Mouse (Mus musculus) heart, embryonic 12.5 days (tissue): Measurements from ENCODE around the gene Tmbim4. TPM values are rescaled to one million over a fixed set of nuclear protein-coding genes. Genes with fewer than 3 reads are reported as not detected.

Source experiments
- ATAC-seq: fragments of 200-750 bp; cut with Nextera tagmentation; 2 replicates; pipeline ENCODE4 v1.8.0; 2017; ENCODE audit warnings: moderate TSS enrichment, moderate library complexity; ENCODE audit not compliant: insufficient number of reproducible peaks, low FRiP score
- H3K27ac ChIP-seq: fragments of 300-500 bp; sonication (generic); 2 replicates; pipeline ENCODE4 v1.5.1; 2016; ENCODE audit warnings: mild to moderate bottlenecking, moderate library complexity; ENCODE audit not compliant: poor library complexity, severe bottlenecking
- H3K27me3 ChIP-seq: fragments of 300-500 bp; sonication (generic); replicated peaks from 2 replicates; pipeline ENCODE4 v1.6.1; 2016; ENCODE audit warnings: mild to moderate bottlenecking, moderate library complexity
- H3K36me3 ChIP-seq: fragments of 300-500 bp; sonication (generic); 2 replicates; pipeline ENCODE4 v1.6.1; 2016; ENCODE audit warnings: mild to moderate bottlenecking, moderate library complexity
- H3K4me1 ChIP-seq: fragments of 300-500 bp; sonication (generic); replicated peaks from 2 replicates; pipeline ENCODE4 v1.6.1; 2016; ENCODE audit warnings: mild to moderate bottlenecking
- H3K4me2 ChIP-seq: fragments of 300-500 bp; sonication (generic); 2 replicates; pipeline ENCODE4 v1.6.1; 2016; ENCODE audit warnings: mild to moderate bottlenecking, moderate library complexity
- H3K4me3 ChIP-seq: fragments of 300-500 bp; sonication (generic); 2 replicates; pipeline ENCODE4 v1.5.1; 2016; ENCODE audit warnings: mild to moderate bottlenecking
- H3K9ac ChIP-seq: fragments of 300-500 bp; sonication (generic); 2 replicates; pipeline ENCODE4 v1.6.1; 2016; ENCODE audit warnings: mild to moderate bottlenecking, moderate library complexity
- H3K9me3 ChIP-seq: fragments of 300-500 bp; sonication (generic); replicated peaks from 2 replicates; pipeline ENCODE4 v1.6.1; 2016; ENCODE audit warnings: mild to moderate bottlenecking, moderate library complexity
- WGBS: fragments of 180-500 bp; shearing (Covaris S2); methylation state at CpG from one replicate; pipeline ENCODE4 v1.1.7; 2016; 5-methylcytosine and 5-hydroxymethylcytosine counted together
- polyA plus RNA-seq: library from polyadenylated mRNA; unstranded; fragments of >200 nt; fragmentation: Nextera tagmentation; extraction: Ambion mirVana; gene quantifications from 2 replicates; pipeline ENCODE4 v1.2.1, GENCODE M21; 2016

Gene Tmbim4
- polyA plus RNA-seq, 1 experiment from 2014 or later = 103 TPM

DNA sequence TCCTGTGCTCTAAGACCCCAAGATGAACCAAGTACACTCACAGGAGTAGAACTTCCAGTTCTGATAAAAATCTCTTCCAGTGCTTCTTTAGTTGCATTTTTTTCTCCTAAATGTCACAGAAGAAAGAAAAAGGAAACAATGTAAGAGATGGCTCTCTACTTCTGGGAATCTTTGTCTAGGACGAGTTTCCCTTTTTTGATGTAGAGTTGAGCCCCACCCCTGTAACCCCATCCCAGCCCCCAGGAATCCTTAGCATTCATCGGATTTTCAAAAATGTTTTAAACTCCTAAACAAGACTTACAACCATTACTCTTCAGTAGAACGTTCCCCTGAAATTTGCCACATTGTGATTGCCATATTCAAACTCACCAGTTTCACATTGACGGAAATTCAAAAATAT, 31.1 kb upstream of the Tmbim4 start:
- Histone ChIP-seq H3K9ac (no peak overlapping the region), H3K27me3 (no peaks in the 10 kb centered on the region), H3K4me2 (no peak overlapping the region), H3K27ac (no peak overlapping the region), H3K36me3 (no peaks in the 10 kb centered on the region), H3K4me3 (no peak overlapping the region), H3K4me1 (peaks cover 12% of the 10 kb centered on the region), H3K9me3 (no peaks in the 10 kb centered on the region)
- WGBS = 78% methylated on average over 4 of the region's 4 CpGs
- ATAC-seq = no peak

DNA sequence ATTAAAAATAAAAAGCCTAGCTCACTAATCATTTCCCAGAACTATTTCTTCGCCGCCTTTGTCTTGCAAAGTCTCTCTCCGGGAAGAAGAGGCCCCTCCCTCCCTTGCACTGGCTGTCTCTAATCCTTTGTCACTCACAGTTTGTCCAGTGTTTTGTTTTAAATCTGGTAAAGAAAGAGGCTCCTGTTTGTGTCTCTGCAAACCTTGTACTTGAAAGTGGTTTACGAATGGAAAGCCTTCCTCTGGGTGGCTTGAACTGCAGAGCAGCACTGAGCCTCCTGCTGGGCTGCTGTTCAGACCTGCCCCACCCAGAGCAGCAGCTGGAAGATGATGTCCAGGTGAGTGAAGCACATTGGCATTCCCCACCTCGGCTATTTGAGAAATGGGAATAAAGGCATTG, 30.1 kb upstream of the Tmbim4 start:
- Histone ChIP-seq H3K9me3 (no peaks in the 10 kb centered on the region), H3K27me3 (no peaks in the 10 kb centered on the region), H3K4me3 (no peak overlapping the region), H3K27ac (no peak overlapping the region), H3K9ac (no peak overlapping the region), H3K4me2 (no peak overlapping the region), H3K4me1 (peaks cover 12% of the 10 kb centered on the region), H3K36me3 (no peaks in the 10 kb centered on the region)
- WGBS = 50% methylated on average over 5 of the region's 5 CpGs
- no peak for ATAC-seq

DNA sequence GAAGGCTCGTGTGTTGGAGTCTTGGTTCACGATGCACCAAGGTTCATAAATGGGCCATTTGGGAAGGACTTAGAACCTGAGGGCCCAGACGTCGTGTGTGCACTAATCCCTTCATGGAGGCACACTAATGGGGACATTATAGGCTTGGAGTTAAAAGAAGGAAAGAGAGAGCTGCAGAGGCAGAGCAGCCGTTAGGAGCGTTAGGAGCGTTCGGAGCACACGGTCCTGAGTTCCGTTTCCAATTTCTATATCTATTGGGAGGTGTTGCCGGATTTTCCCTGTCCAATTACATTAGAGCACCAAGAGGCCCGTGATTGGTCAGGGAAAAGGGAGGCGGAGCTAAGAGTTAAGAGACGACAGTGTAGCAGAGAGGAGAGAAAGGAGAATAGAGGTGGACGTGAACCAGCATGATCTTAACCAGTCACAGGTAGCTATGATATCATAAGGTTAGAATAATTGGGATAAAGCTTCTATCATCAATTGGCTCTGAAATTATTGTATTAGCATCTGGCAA, 27.1 kb upstream of the Tmbim4 start:
- H3K9me3 ChIP-seq = peaks cover 8% of the 10 kb centered on the region; the same call in 1 of the 2 replicates
- ATAC-seq = no peak
- H3K4me3 ChIP-seq = no peak overlapping the region
- H3K4me2 ChIP-seq = no peak overlapping the region
- H3K36me3 ChIP-seq = no peaks in the 10 kb centered on the region
- no peaks in the 10 kb centered on the region for H3K27me3 ChIP-seq
- 83% methylated on average over 15 of the region's 15 CpGs for WGBS
- no peak overlapping the region for H3K9ac ChIP-seq
- H3K27ac ChIP-seq = no peak overlapping the region
- peaks cover under 1% of the 10 kb centered on the region for H3K4me1 ChIP-seq

DNA sequence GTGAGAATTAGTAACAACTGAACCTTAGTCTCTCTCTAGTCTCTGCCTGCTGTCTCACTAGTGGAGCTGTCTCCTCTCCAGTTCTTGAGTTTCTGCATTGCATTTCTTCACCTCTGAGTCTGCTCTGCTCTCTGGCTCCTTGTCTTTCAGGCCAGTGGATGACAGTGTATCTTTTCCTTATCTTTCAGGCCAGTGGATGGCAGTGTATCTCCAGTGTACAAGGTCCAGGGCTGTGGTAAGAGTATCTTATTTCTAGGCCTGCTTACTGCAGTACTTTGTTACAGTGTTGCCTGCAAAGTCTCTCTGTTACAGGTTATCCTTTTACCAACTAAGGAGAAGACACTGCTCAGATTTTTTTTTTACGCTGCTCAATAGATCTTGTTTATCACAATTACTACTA, 18.5 kb upstream of the Tmbim4 start:
- Histone ChIP-seq H3K9me3 (peaks cover 17% of the 10 kb centered on the region), H3K4me3 (no peak overlapping the region), H3K27me3 (no peaks in the 10 kb centered on the region; the same call in 1 of the 2 replicates), H3K36me3 (no peaks in the 10 kb centered on the region), H3K27ac (no peak overlapping the region), H3K9ac (no peak overlapping the region), H3K4me2 (no peak overlapping the region), H3K4me1 (no peaks in the 10 kb centered on the region)
- 88% methylated on average over 1 of the region's 1 CpGs for WGBS
- no peak for ATAC-seq

DNA sequence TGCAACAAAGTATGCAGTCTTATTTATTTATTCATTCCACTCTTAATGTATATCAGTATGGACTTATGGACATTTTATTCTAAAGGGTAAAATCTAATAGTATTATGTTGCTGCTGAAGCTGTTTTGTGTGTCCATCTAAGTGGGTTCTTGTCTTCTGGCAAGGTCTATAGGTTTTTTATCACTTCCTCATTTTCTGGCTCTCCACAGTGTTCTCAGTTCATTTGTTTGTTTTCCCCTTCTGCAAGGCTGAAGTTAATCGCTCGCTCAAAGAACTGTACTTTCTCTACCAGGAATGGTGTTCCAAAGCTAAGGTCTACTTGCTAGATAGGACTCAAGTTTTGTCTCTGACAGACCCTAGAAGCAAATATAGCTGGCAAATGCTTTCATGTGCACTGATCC, 18.0 kb upstream of the Tmbim4 start:
- Histone ChIP-seq H3K9me3 (peaks cover 14% of the 10 kb centered on the region), H3K4me2 (no peak overlapping the region), H3K9ac (no peak overlapping the region), H3K27me3 (no peaks in the 10 kb centered on the region; the same call in 1 of the 2 replicates), H3K4me1 (no peaks in the 10 kb centered on the region), H3K27ac (no peak overlapping the region), H3K36me3 (no peaks in the 10 kb centered on the region), H3K4me3 (no peak overlapping the region)
- ATAC-seq = no peak
- 72% methylated on average over 2 of the region's 2 CpGs for WGBS

DNA sequence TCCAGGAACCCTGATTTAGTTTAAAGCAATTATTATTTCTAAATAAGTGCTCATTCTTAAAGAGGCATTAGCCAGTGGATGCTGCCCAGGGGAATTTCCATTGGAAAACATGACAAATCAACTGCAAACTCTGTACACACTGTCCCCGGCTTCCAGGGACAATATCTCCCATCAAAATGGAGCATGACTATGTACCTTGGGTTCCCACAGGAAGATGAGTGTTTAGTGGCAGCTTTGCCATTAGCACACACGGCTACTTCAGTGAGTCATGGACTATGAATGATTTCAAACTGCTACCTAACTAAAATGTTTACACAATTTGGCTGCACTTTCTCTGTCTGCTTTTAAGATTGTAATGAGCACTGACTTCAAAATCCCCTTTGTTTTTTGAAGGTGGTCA, 12.9 kb upstream of the Tmbim4 start:
- no peaks in the 10 kb centered on the region; the same call in 1 of the 2 replicates for H3K27me3 ChIP-seq
- 0 out of 2 replicates have a peak, but pooled peaks cover 6% of the 10 kb centered on the region for H3K4me1 ChIP-seq
- ATAC-seq = no peak
- 56% methylated on average over 2 of the region's 2 CpGs for WGBS
- no peak overlapping the region for H3K27ac ChIP-seq
- no peaks in the 10 kb centered on the region for H3K36me3 ChIP-seq
- no peak overlapping the region for H3K4me2 ChIP-seq
- no peak overlapping the region for H3K4me3 ChIP-seq
- H3K9me3 ChIP-seq = peaks cover 6% of the 10 kb centered on the region; the same call in 1 of the 2 replicates
- H3K9ac ChIP-seq = no peak overlapping the region

DNA sequence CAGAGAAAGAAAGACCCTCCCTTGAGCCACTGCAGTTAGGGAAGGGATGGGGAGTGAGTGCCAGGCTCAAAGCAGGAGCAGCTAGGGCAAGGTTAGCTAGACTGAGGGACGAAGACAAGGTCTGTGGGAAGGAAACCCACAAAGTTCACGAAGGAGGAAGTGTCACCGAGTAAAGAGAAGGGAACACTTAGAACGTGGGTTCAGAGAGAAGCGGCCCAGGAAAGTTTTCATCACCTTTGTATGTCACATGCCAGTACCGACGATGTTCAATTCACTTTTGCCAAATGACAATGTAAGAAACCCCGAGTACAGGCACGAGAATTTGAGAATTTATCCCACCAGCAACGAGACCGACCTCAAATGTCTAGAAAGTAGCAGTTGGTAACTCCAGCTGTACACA, 12.1 kb upstream of the Tmbim4 start:
- no peaks in the 10 kb centered on the region for H3K36me3 ChIP-seq
- H3K4me2 ChIP-seq = no peak overlapping the region
- H3K4me1 ChIP-seq = 0 out of 2 replicates have a peak, but pooled peaks cover 6% of the 10 kb centered on the region
- WGBS = 58% methylated on average over 11 of the region's 11 CpGs
- H3K9ac ChIP-seq = no peak overlapping the region
- H3K27ac ChIP-seq = no peak overlapping the region
- ATAC-seq = no peak
- peaks cover 6% of the 10 kb centered on the region; the same call in 1 of the 2 replicates for H3K9me3 ChIP-seq
- no peak overlapping the region for H3K4me3 ChIP-seq
- H3K27me3 ChIP-seq = no peaks in the 10 kb centered on the region; the same call in 1 of the 2 replicates

DNA sequence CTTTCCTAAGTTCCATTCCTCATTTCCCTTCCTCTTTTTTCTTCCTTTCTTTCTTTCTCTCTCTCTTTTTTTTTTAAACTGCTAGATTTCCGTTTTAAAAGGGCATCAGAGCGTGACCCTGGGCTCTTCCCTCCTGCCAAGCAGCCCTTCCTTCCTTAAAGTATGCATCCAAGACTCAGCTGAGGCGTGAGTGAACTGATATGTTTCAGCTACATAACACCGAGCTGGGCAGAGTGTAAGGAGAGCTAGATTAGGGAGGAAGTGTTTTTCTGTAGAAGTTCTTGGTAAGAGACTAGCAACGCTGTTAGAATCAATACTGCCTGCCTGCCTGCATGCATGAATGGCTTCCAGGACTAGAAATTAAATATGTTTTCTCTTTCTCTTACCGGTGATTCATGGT, 11.6 kb upstream of the Tmbim4 start:
- H3K36me3 ChIP-seq = no peaks in the 10 kb centered on the region
- H3K4me1 ChIP-seq = 0 out of 2 replicates have a peak, but pooled peaks cover 6% of the 10 kb centered on the region
- ATAC-seq = no peak
- peaks cover 6% of the 10 kb centered on the region; the same call in 1 of the 2 replicates for H3K9me3 ChIP-seq
- H3K27ac ChIP-seq = no peak overlapping the region
- H3K4me3 ChIP-seq = no peak overlapping the region
- H3K4me2 ChIP-seq = no peak overlapping the region
- no peaks in the 10 kb centered on the region; the same call in 1 of the 2 replicates for H3K27me3 ChIP-seq
- H3K9ac ChIP-seq = no peak overlapping the region
- WGBS = 36% methylated on average over 6 of the region's 6 CpGs

DNA sequence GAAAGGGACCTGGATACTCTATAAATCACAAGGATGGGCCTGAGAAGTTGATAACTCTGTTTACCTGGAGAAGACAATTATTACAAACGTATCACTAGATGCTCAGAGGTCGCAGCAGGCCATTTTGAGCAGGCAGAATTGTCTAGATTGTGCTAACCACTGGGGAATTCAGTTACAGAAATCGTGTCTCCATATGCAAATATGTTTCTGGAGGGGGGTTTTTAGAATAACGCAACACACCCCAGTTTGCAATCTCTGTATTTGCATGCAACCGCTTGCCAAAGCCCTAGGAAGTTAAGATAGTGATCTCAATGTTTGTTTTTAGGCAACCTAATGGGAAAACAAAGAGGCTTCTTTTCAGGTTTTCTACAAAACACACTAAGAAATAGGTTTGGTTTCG, 10.2 kb upstream of the Tmbim4 start:
- ATAC-seq = no peak
- no peak overlapping the region for H3K9ac ChIP-seq
- H3K27me3 ChIP-seq = no peaks in the 10 kb centered on the region
- 0 out of 2 replicates have a peak, but pooled peaks cover 6% of the 10 kb centered on the region for H3K4me1 ChIP-seq
- H3K36me3 ChIP-seq = no peaks in the 10 kb centered on the region
- WGBS = 79% methylated on average over 6 of the region's 6 CpGs
- H3K4me2 ChIP-seq = no peak overlapping the region
- no peak overlapping the region for H3K4me3 ChIP-seq
- no peak overlapping the region for H3K27ac ChIP-seq
- peaks cover 6% of the 10 kb centered on the region; the same call in 1 of the 2 replicates for H3K9me3 ChIP-seq

DNA sequence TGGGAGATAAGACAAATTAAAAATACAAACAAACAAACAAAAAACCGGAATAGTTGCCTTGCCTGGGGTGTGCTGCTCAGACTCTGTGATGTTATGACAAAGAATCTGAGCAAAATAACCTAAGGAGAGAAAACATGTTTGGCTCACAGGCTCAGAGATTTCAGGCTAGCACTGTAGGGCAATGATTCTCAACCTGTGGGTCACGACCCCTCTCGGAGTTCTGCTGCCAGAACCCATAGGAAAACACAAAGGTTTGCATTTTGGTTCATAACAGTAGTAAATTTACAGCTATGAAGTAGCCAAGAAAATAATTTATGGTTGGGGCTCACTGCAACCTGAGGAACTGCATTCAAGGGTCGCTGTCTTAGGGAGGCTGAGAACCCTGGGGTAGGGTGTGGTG, 9.1 kb upstream of the Tmbim4 start:
- no peak overlapping the region for H3K4me2 ChIP-seq
- no peak overlapping the region for H3K9ac ChIP-seq
- no peak for ATAC-seq
- no peak overlapping the region for H3K27ac ChIP-seq
- 0 out of 2 replicates have a peak, but pooled peaks cover 6% of the 10 kb centered on the region for H3K4me1 ChIP-seq
- H3K36me3 ChIP-seq = no peaks in the 10 kb centered on the region
- peaks cover 3% of the 10 kb centered on the region; the same call in 1 of the 2 replicates for H3K27me3 ChIP-seq
- no peaks in the 10 kb centered on the region for H3K9me3 ChIP-seq
- no peak overlapping the region for H3K4me3 ChIP-seq
- 74% methylated on average over 4 of the region's 4 CpGs for WGBS

DNA sequence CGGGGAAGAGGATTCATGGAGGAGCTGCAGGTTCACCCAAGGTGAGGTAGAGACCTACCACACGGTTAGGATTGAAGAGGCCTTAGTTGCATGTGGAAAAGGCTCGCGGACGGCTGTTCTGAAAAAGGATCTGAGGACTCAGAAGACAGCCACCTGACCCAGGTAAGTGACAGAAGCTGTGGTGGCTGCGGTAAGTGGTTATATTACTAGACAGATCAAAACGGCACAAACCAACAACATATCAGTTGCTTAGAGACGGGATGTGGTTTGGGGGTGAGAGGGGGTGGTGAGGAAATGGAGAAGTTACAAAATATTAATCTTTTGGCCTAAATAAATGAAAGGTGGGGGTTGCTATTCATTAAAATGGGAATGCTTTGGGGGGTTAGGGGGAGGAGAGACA, 8.1 kb upstream of the Tmbim4 start:
- ATAC-seq = no peak
- no peak overlapping the region for H3K4me3 ChIP-seq
- H3K27me3 ChIP-seq = peaks cover 13% of the 10 kb centered on the region; the same call in 1 of the 2 replicates
- H3K4me1 ChIP-seq = 0 out of 2 replicates have a peak, but pooled peaks cover 6% of the 10 kb centered on the region
- H3K36me3 ChIP-seq = no peaks in the 10 kb centered on the region
- no peak overlapping the region for H3K4me2 ChIP-seq
- H3K9ac ChIP-seq = no peak overlapping the region
- no peaks in the 10 kb centered on the region for H3K9me3 ChIP-seq
- no peak overlapping the region for H3K27ac ChIP-seq
- WGBS = 84% methylated on average over 8 of the region's 8 CpGs
